Mouse (Mus musculus) bone marrow, adult 2 months (tissue): ENCODE measurements around the gene Tmem107. TPM values are rescaled to one million over a fixed set of nuclear protein-coding genes. Genes with fewer than 3 reads are reported as not detected.

Experiments
- H3K27ac ChIP-seq: fragments of 200-500 bp; 2 replicates; pipeline ENCODE4 v1.5.1; 2012; ENCODE audit warnings: low read depth, mild to moderate bottlenecking, control low read depth, inconsistent platforms, low read length; ENCODE audit not compliant: control insufficient read depth, poor library complexity, insufficient read depth
- H3K4me1 ChIP-seq: fragments of 200-500 bp; 2 replicates; pipeline ENCODE4 v1.6.1; 2011; ENCODE audit warnings: low read length; ENCODE audit not compliant: control insufficient read depth, insufficient read depth
- H3K4me3 ChIP-seq: fragments of 200-500 bp; replicated peaks from 2 replicates; pipeline ENCODE3; 2011; ENCODE audit warnings: mild to moderate bottlenecking, low read depth, low read length, control low read depth; ENCODE audit not compliant: control insufficient read depth
- CTCF ChIP-seq: fragments of 200-500 bp; IDR thresholded peaks from 2 replicates; pipeline ENCODE4 v1.5.1; 2011; ENCODE audit warnings: low read length, control low read depth; ENCODE audit not compliant: control insufficient read depth, insufficient read depth
- POLR2A ChIP-seq: fragments of 200-500 bp; IDR thresholded peaks from 2 replicates; pipeline ENCODE4 v1.6.1; 2011; ENCODE audit warnings: low read depth, mild to moderate bottlenecking, control low read depth, low read length, borderline replicate concordance; ENCODE audit not compliant: control insufficient read depth
- WGBS: fragments of 180-500 bp; shearing (Covaris S2); methylation state at CpG from one replicate; pipeline ENCODE4 v1.1.7; 2018; 5-methylcytosine and 5-hydroxymethylcytosine counted together
- polyA plus RNA-seq: library from polyadenylated mRNA; stranded (reverse); fragments of >200 nt; gene quantifications from 2 replicates; pipeline ENCODE4 v1.2.4, GENCODE M21; 2011; ENCODE audit warnings: low replicate concordance; ENCODE audit not compliant: missing spikeins, insufficient read depth, insufficient read length

Tmem107 gene
- polyA plus RNA-seq, 1 experiment: 31.0 TPM

DNA sequence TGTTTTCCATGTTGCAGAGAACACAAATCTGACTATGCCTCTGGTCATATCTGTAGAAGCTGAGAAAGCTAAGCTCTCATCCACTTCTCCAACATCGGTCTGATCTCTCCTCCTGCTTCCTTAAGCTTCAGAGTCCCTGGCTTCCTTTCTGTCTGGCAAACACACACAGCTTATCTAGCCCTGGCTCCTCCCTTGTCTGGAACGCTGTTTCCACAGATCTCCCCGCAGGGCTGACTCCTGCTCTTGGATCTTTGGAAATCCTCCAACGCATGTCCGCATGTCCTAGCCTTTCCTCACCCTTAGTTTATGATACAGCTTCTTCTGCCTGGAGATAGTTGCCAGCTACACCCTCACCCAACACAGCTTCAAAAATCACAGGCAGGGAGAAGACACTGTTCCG, 3.0 kb upstream of the Tmem107 start:
- 88% methylated on average over 6 of the region's 6 CpGs for WGBS
- TF ChIP-seq CTCF (no peak), POLR2A (no peak)
- Histone ChIP-seq H3K4me1 (peaks cover 4% of the 10 kb centered on the region; the same call in 1 of the 2 replicates), H3K4me3 (no peak overlapping the region), H3K27ac (no peak overlapping the region)

DNA sequence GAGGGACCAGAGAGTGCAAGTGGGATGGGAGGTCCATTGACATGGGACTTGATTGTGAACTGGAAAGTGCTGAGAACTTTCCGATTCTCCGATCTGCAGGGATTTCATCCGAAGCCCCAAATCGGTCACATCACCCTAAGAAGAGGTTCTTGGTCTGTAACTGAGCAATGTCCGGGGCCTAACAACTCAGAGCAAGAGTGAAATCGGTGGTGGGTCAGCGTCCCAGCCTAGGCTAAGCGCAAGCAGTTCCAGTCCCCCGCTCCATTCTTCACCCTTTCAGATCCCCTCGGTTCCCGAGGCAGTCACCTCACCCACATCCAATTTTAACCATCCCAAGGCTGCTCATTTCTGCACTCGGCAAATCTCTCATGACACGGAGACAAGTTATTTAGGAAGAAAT, 513 bp upstream of the Tmem107 start:
- TF ChIP-seq CTCF (no peak), POLR2A (no peak)
- WGBS: 3% methylated on average over 13 of the region's 13 CpGs
- peak overlapping the region; percentile 55 for H3K27ac ChIP-seq
- peaks cover 2% of the 10 kb centered on the region; the same call in 1 of the 2 replicates for H3K4me1 ChIP-seq
- H3K4me3 ChIP-seq: peak overlapping the region; percentile 84

DNA sequence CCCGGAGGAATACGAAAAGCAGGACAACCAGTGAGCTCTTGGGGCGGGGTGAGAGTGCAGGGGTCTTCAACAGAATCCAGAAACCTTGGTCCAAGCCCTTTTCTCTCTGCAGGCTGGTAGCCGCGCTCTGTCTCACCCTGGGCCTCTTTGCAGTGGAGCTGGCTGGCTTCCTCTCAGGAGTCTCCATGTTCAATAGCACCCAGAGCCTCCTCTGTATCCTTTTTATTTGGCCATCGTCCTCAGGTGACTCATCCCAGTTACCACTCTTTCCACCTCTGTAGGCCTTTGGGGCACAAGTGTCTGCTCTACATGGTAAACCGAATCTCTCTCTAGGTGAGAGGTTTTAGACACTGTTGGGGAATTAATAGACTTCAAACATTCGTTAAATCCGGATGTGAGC, 656 bp downstream of the Tmem107 start:
- H3K4me1 ChIP-seq: peaks cover under 1% of the 10 kb centered on the region; the same call in 1 of the 2 replicates
- peak overlapping the region; percentile 55; the same call in 1 of the 2 replicates for H3K27ac ChIP-seq
- WGBS: 39% methylated on average over 9 of the region's 9 CpGs
- TF ChIP-seq CTCF: no peak
- TF ChIP-seq POLR2A: no peak
- peak overlapping the region; percentile 84 for H3K4me3 ChIP-seq

DNA sequence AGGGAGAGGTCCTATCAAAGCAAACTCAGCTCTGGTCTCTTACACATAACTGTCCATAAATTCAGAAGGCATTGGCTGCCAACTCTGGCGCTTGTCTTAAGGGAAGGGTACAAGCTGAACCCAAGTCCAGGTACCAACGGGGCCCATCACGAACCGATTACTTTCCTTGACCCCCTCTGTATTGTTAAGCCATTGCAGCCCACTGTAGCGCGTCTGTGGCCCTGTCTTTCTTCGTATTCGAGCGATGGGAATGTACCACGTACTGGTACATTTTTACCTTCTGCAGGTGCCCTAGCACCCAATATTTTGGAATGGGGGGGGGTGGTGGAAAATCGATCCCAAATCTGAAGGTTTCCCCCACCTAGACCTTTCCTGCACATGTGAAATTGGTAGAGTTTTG, 1.6 kb downstream of the Tmem107 start:
- H3K27ac ChIP-seq: no peak overlapping the region
- 90% methylated on average over 11 of the region's 11 CpGs for WGBS
- TF ChIP-seq POLR2A (no peak), CTCF (no peak)
- no peaks in the 10 kb centered on the region; the same call in 1 of the 2 replicates for H3K4me1 ChIP-seq
- H3K4me3 ChIP-seq: no peak overlapping the region

DNA sequence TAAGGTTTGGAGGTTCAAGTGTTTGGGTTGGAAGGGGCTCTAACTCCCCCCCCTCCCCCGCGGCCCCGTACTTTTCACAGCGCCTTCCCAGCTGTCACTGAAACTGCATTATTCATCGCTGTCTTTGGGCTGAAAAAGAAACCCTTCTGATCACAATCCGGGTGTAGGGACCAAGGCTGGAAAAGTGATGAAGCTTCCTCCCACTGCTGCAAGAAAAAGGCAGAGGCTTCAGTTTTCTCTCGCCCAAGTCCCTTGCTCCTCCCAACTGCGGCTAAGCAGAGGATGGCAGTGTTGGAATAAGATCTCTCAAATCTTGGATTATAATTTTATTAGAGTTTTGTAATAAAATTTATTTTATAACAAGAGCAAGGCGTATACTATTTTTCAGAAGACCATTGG, 2.1 kb downstream of the Tmem107 start:
- Histone ChIP-seq H3K4me1 (no peaks in the 10 kb centered on the region; the same call in 1 of the 2 replicates), H3K4me3 (no peak overlapping the region), H3K27ac (0 out of 2 replicates have a peak overlapping the region, but pooled peaks have one; percentile 1)
- TF ChIP-seq CTCF (no peak), POLR2A (no peak)
- WGBS: 23% methylated on average over 9 of the region's 9 CpGs

DNA sequence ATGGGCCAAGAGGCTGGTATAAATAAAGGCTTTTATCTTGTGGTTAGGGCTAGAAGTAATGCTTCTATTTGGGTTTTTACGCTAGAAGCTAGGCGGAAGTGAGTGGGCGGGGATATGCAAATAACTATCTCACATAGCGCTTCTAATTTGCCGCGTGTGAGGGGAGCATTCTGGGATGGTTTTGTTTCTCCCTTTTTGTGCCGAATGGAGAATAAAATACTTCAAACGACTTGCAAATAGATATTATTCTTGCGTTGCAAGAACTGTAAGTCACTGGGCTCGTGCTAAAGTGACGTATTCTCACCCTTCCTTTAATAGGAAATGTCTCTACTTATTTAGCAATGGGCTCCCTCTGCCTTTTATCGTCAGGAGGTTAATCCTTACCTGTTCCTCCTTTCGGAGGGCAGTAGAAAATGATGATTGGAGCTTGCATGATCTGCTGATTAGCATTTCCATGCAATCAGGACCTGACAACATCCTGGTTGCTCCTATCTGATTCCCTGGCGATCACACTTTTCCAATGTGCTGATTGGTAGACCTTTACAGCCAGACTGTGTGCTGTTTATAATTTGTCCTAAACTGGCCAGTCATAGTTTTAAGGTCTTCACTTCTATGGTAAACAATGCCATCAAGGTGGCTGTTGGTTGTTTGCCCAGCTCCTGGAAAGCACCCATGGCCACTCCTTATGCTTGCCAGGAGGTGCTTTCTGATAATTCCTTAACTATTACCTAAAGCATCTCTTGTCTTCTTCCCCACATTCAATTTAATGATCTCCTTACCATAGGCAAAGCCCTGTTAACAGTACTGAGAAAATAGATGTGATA, 2.7 kb downstream of the Tmem107 start:
- under 1% methylated on average over 14 of the region's 14 CpGs for WGBS
- TF ChIP-seq POLR2A: 0 out of 2 replicates have a peak, but pooled peaks have one; percentile 12
- TF ChIP-seq CTCF: no peak
- Histone ChIP-seq H3K4me1 (peaks cover under 1% of the 10 kb centered on the region; the same call in 1 of the 2 replicates), H3K27ac (peak overlapping the region; percentile 63; the same call in 1 of the 2 replicates), H3K4me3 (no peak overlapping the region)

DNA sequence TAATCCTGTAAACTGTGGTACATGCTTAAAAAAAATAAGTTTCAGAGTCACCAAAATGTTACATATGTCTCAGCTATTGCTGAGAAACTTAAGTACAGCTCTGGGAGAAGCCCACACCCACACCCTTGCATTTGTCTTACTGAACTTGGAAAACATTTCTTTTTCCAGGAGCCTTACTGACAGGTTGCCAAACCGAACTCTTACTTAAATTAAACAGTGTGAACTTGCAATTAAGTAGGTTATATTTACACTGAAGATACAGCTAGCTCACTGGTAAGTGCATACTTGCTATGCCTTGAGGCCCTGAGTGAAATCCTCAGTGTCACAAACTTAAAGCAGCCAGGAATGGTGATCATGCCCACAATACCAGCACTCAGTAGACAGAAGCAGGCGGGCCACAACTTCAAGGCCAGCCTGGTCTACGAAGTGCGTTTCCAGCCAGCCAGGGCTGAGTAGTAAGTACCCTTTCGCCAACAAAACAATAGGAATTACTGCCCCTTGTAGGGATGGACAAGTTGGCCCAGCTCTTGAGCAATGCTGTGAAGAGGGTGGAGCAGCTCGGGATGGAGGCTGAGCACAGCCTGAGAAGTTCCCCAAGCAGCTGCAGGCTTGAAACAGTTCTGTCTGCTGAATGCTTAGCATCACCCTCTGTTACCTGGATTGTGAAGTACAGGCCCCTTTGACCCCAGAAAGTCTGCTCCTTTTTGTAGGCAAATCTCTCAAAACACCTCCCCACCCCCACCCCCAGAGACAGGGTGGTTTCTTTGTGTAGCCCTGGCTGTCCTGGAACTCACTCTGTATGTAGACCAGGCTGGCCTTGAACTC, 3.6 kb downstream of the Tmem107 start:
- WGBS: 67% methylated on average over 6 of the region's 6 CpGs
- Histone ChIP-seq H3K27ac (no peak overlapping the region), H3K4me3 (no peak overlapping the region), H3K4me1 (peaks cover 3% of the 10 kb centered on the region; the same call in 1 of the 2 replicates)
- TF ChIP-seq POLR2A: no peak
- no peak for TF ChIP-seq CTCF

DNA sequence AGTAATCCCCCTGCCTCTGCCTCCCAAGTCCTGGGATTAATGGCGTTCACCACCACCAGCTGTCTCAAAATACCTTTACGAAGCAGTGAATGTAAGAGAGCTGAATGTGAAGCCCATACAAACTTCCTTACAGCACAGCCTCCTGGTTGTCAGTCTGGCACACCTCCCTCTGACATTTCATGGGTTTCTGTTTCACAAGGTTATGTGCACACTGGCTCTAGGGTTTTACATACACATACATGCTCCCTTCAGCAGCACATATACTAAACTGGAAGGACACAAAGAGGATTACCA, 4.1 kb downstream of the Tmem107 start:
- H3K27ac ChIP-seq: no peak overlapping the region
- no peak overlapping the region for H3K4me3 ChIP-seq
- no peak for TF ChIP-seq POLR2A
- TF ChIP-seq CTCF: no peak
- peaks cover 3% of the 10 kb centered on the region; the same call in 1 of the 2 replicates for H3K4me1 ChIP-seq
- 72% methylated on average over 2 of the region's 2 CpGs for WGBS
